Mouse (Mus musculus): ENCODE data around the gene Nod1.

DNA sequence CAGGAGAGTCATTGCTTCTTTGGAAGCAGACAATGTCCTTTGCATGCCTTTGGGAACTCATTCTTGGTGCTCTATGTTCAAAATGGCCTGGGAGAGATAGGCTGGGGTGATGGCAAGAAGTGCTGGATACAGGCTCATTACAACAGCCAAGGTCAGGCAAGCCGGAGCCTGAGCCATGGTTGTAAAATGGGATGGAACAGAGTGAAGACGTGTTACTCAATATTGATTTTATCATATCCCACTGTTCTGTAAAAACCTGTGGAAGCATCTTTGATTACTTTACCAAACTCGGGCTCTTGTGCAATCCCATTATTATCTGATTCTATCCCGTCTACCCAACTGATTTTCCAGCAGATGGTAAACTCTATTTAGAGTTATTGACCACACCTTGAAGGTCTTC lies 28.9 kb upstream of the Nod1 start:
- no peak for TF ChIP-seq CTCF (IDR thresholded peaks at IDR 0.05; ENCODE audit: low read depth)
- no peak for TF ChIP-seq EP300 (IDR thresholded peaks at IDR 0.05; ENCODE audit: low read depth)
